Mouse (Mus musculus) G1E-ER4 (cell line): ENCODE results near the gene Erc2. TPM values are rescaled to one million over a fixed set of nuclear protein-coding genes. Genes with fewer than 3 reads are reported as not detected.

Experiments used
- GATA1 ChIP-seq: IDR thresholded peaks from one replicate; pipeline ENCODE4 v1.8.0; 2012; ENCODE audit warnings: low read length, inconsistent platforms
- polyA plus RNA-seq: library from polyadenylated mRNA; stranded (reverse); fragments of >175 nt; gene quantifications from 2 replicates; pipeline ENCODE4 v1.2.3, GENCODE M21; 2012

Gene Erc2
- polyA plus RNA-seq, 1 experiment = not detected

DNA sequence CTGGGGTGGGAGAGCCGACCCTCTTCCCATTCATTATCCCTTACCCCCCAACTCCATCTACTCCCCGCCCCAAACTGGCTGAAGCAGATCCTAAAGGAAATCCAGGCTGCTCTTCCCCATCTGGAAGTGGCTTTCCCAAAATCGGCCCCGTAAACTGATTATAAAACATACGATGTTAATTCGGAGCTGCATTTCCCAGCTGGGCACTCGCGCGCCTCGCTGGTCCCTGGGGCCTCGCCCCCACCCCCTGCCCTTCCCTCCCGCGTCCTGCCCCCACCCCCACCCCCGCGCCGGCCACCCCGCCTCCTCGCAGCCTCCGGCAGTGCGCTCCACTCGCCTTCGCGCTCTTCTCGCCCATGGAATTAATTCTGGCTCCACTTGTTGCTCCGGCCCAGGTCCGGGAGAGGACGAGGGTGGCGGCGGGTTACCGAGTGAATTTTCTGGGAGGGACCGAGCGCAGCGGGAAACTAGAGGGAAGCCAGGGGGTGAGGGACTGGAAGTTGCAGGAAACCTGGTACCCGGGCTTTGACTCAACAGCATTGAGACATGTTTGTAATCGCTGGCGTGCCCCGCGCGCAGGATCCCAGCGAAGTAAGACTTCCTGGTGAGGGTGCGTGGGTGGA lies 888.9 kb downstream of the Erc2 start:
- TF ChIP-seq GATA1 = no peak

DNA sequence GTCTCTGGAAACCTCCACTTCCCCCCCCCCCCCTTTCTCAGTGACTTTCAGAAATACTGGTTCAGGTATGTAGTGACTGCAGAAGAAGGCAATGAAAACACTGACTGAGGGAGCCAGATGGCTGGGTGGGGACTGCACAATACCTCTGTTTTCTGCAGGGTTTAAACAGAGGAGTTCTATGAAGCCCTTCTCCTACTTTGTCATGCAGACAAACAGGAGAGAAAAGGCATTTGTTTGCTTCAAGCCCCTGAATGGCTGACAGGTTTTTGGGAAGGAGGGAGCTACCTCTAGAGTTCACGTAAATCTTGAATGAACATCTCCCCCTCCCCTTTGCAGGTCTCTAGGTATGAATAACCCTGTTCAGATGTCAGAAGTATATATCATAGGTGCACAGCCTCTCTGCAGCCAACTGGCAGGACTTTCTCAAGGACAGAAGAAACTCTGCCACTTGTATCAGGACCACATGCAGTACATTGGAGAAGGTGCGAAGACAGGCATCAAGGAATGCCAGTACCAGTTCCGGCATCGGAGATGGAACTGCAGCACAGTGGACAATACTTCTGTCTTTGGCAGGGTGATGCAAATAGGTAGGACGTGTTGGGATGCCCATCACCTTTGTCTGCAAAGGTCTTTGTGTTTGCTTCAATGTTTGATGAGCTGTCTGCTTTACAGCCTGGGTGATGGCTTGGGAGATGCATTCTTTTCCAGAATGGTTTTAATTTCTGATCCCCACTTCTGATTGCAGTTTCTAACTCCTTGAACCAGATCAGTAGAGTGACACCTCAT lies 890.8 kb downstream of the Erc2 start:
- no peak for TF ChIP-seq GATA1

- no peak for TF ChIP-seq GATA1
Observed at GRCm38 (mm10) chr14:28514171-28514570, 891.9 kb downstream of the Erc2 start.

- no peak for TF ChIP-seq GATA1
Observed at GRCm38 (mm10) chr14:28515331-28515730, 893.1 kb downstream of the Erc2 start.

GRCm38 (mm10) chr14:28517631-28518560 lies 895.7 kb downstream of the Erc2 start:
- TF ChIP-seq GATA1 = no peak

- no peak for TF ChIP-seq GATA1
Observed at GRCm38 (mm10) chr14:28521106-28521505, 898.9 kb downstream of the Erc2 start.

DNA sequence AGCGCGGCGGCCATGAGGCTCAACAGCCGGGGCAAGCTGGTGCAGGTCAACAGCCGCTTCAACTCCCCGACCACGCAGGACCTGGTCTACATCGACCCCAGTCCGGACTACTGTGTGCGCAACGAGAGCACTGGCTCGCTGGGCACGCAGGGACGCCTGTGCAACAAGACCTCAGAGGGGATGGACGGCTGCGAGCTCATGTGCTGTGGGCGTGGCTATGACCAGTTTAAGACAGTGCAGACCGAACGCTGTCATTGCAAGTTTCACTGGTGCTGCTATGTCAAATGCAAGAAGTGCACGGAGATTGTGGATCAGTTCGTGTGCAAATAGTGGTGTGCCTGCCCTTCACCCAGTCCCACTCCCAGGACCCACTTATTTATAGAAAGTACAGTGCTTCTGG lies 900.4 kb downstream of the Erc2 start:
- TF ChIP-seq GATA1 = no peak

DNA sequence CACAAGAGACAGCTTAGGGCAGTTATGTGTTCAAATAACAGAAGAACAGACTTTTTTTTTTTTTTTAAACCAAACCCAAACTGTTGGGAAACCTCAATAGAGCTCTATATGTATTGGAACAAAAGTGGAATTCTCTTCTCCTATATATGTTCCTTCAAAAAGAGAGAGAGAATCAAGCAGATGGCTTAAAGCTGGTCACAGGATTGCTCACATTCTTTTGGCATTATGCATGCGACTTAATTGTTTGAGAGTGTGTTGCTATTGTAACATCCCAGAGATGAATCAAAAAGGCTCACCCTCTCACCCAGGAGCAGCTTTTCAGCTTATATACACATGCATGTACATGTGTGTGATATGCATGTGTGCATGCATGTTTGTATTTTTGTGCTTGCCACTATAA lies 903.3 kb downstream of the Erc2 start:
- TF ChIP-seq GATA1 = no peak

Other genes starting within 250 kb of the Erc2 start
- gene Fam208a, start 193.6 kb upstream of the Erc2 start, polyA plus RNA-seq = 4.1 and 5.1 TPM in 2 replicates
- gene Ccdc66, start 114.0 kb upstream of the Erc2 start, polyA plus RNA-seq = 0.78 and 1.5 TPM in 2 replicates